Mouse (Mus musculus): ENCODE data around the gene Kcnip1. TPM values are rescaled to one million over a fixed set of nuclear protein-coding genes. Genes with fewer than 3 reads are reported as not detected.
A peak's percentile ranks its signal among the peaks of the same experiment; 100 is the strongest.

The Kcnip1 gene
- polyA plus RNA-seq, 1 experiment, result not detected

GRCm38 (mm10) chr11:33772043-33772442 lies 220.9 kb downstream of the Kcnip1 start:
- TF ChIP-seq CTCF (conservative IDR thresholded peaks at IDR 0.05; ENCODE audit: insufficient read depth, insufficient read length, low read depth, low read length) (no peak), POLR2A (IDR thresholded peaks at IDR 0.05; ENCODE audit: low read depth, low read length) (no peak)
- Histone ChIP-seq H3K27me3 (replicated peaks; ENCODE audit: control insufficient read depth, insufficient read depth, low read length) (no peaks in the 10 kb centered on the region), H3K4me3 (ENCODE audit: insufficient read depth, low read depth, low read length) (no peak overlapping the region), H3K4me1 (ENCODE audit: control insufficient read depth, insufficient read depth, low read length) (no peaks in the 10 kb centered on the region), H3K36me3 (ENCODE audit: control insufficient read depth, insufficient read depth, low read length) (no peaks in the 10 kb centered on the region), H3K27ac (ENCODE audit: insufficient read depth, low read depth, low read length) (no peak overlapping the region)
- no peak for DNase-seq
- WGBS, result 85% methylated on average over 2 of the region's 2 CpGs

GRCm38 (mm10) chr11:33766976-33767938 lies 225.7 kb downstream of the Kcnip1 start:
- TF ChIP-seq CTCF (conservative IDR thresholded peaks at IDR 0.05; ENCODE audit: insufficient read depth, insufficient read length, low read depth, low read length) (no peak), POLR2A (IDR thresholded peaks at IDR 0.05; ENCODE audit: low read depth, low read length) (no peak)
- WGBS, result 61% methylated on average over 9 of the region's 9 CpGs
- Histone ChIP-seq H3K4me1 (ENCODE audit: control insufficient read depth, insufficient read depth, low read length) (no peaks in the 10 kb centered on the region), H3K27me3 (replicated peaks; ENCODE audit: control insufficient read depth, insufficient read depth, low read length) (no peaks in the 10 kb centered on the region), H3K36me3 (ENCODE audit: control insufficient read depth, insufficient read depth, low read length) (no peaks in the 10 kb centered on the region), H3K27ac (ENCODE audit: insufficient read depth, low read depth, low read length) (no peak overlapping the region), H3K4me3 (ENCODE audit: insufficient read depth, low read depth, low read length) (no peak overlapping the region)
- DNase-seq, result no peak

- no peaks in the 10 kb centered on the region for H3K27me3 ChIP-seq (replicated peaks; ENCODE audit: control insufficient read depth, insufficient read depth, low read length)
- DNase-seq, result no peak
- TF ChIP-seq CTCF (conservative IDR thresholded peaks at IDR 0.05; ENCODE audit: insufficient read depth, insufficient read length, low read depth, low read length), result no peak
- TF ChIP-seq POLR2A (IDR thresholded peaks at IDR 0.05; ENCODE audit: low read depth, low read length), result no peak
- H3K4me1 ChIP-seq (ENCODE audit: control insufficient read depth, insufficient read depth, low read length), result no peaks in the 10 kb centered on the region
- no peak overlapping the region for H3K4me3 ChIP-seq (ENCODE audit: insufficient read depth, low read depth, low read length)
- WGBS, result 82% methylated on average over 16 of the region's 16 CpGs
- H3K27ac ChIP-seq (ENCODE audit: insufficient read depth, low read depth, low read length), result no peak overlapping the region
- H3K36me3 ChIP-seq (ENCODE audit: control insufficient read depth, insufficient read depth, low read length), result no peaks in the 10 kb centered on the region
Observed at GRCm38 (mm10) chr11:33761201-33761755, 231.7 kb downstream of the Kcnip1 start.

GRCm38 (mm10) chr11:33756624-33757023 lies 236.3 kb downstream of the Kcnip1 start:
- Histone ChIP-seq H3K27ac (ENCODE audit: insufficient read depth, low read depth, low read length) (no peak overlapping the region), H3K27me3 (replicated peaks; ENCODE audit: control insufficient read depth, insufficient read depth, low read length) (no peaks in the 10 kb centered on the region), H3K36me3 (ENCODE audit: control insufficient read depth, insufficient read depth, low read length) (no peaks in the 10 kb centered on the region), H3K4me3 (ENCODE audit: insufficient read depth, low read depth, low read length) (no peak overlapping the region), H3K4me1 (ENCODE audit: control insufficient read depth, insufficient read depth, low read length) (no peaks in the 10 kb centered on the region)
- WGBS, result 70% methylated on average over 15 of the region's 15 CpGs
- TF ChIP-seq POLR2A (IDR thresholded peaks at IDR 0.05; ENCODE audit: low read depth, low read length), result no peak
- no peak for TF ChIP-seq CTCF (conservative IDR thresholded peaks at IDR 0.05; ENCODE audit: insufficient read depth, insufficient read length, low read depth, low read length)
- no peak for DNase-seq

GRCm38 (mm10) chr11:33752431-33752873 lies 240.5 kb downstream of the Kcnip1 start:
- 38% methylated on average over 4 of the region's 4 CpGs for WGBS
- no peaks in the 10 kb centered on the region for H3K4me1 ChIP-seq (ENCODE audit: control insufficient read depth, insufficient read depth, low read length)
- no peak overlapping the region for H3K4me3 ChIP-seq (ENCODE audit: insufficient read depth, low read depth, low read length)
- no peaks in the 10 kb centered on the region for H3K36me3 ChIP-seq (ENCODE audit: control insufficient read depth, insufficient read depth, low read length)
- H3K27me3 ChIP-seq (replicated peaks; ENCODE audit: control insufficient read depth, insufficient read depth, low read length), result no peaks in the 10 kb centered on the region
- H3K27ac ChIP-seq (ENCODE audit: insufficient read depth, low read depth, low read length), result no peak overlapping the region
- TF ChIP-seq CTCF (conservative IDR thresholded peaks at IDR 0.05; ENCODE audit: insufficient read depth, insufficient read length, low read depth, low read length) (no peak), POLR2A (IDR thresholded peaks at IDR 0.05; ENCODE audit: low read depth, low read length) (no peak)
- DNase-seq, result no peak

GRCm38 (mm10) chr11:33751503-33751902 lies 241.4 kb downstream of the Kcnip1 start:
- no peak for DNase-seq
- TF ChIP-seq POLR2A (IDR thresholded peaks at IDR 0.05; ENCODE audit: low read depth, low read length) (no peak), CTCF (conservative IDR thresholded peaks at IDR 0.05; ENCODE audit: insufficient read depth, insufficient read length, low read depth, low read length) (no peak)
- Histone ChIP-seq H3K4me3 (ENCODE audit: insufficient read depth, low read depth, low read length) (no peak overlapping the region), H3K36me3 (ENCODE audit: control insufficient read depth, insufficient read depth, low read length) (no peaks in the 10 kb centered on the region), H3K27ac (ENCODE audit: insufficient read depth, low read depth, low read length) (no peak overlapping the region), H3K27me3 (replicated peaks; ENCODE audit: control insufficient read depth, insufficient read depth, low read length) (no peaks in the 10 kb centered on the region), H3K4me1 (ENCODE audit: control insufficient read depth, insufficient read depth, low read length) (no peaks in the 10 kb centered on the region)
- 80% methylated on average over 6 of the region's 6 CpGs for WGBS

GRCm38 (mm10) chr11:33749979-33750378 lies 243.0 kb downstream of the Kcnip1 start:
- 84% methylated on average over 4 of the region's 4 CpGs for WGBS
- H3K27me3 ChIP-seq (replicated peaks; ENCODE audit: control insufficient read depth, insufficient read depth, low read length), result no peaks in the 10 kb centered on the region
- H3K27ac ChIP-seq (ENCODE audit: insufficient read depth, low read depth, low read length), result no peak overlapping the region
- H3K4me3 ChIP-seq (ENCODE audit: insufficient read depth, low read depth, low read length), result no peak overlapping the region
- no peak for TF ChIP-seq POLR2A (IDR thresholded peaks at IDR 0.05; ENCODE audit: low read depth, low read length)
- 0 out of 2 replicates have a peak, but pooled peaks have one; percentile 16 for TF ChIP-seq CTCF (conservative IDR thresholded peaks at IDR 0.05; ENCODE audit: insufficient read depth, insufficient read length, low read depth, low read length)
- DNase-seq, result no peak
- H3K4me1 ChIP-seq (ENCODE audit: control insufficient read depth, insufficient read depth, low read length), result no peaks in the 10 kb centered on the region
- no peaks in the 10 kb centered on the region for H3K36me3 ChIP-seq (ENCODE audit: control insufficient read depth, insufficient read depth, low read length)
